Mouse (Mus musculus) ovary, adult 18-20 months (tissue): Measurements from ENCODE around the gene Rps21.

Experiments used
- DNase-seq: peaks from one replicate; pipeline ENCODE4 v3.0.0; 2022; ENCODE audit warnings: low spot score, mixed read lengths

Gene Rps21

DNA sequence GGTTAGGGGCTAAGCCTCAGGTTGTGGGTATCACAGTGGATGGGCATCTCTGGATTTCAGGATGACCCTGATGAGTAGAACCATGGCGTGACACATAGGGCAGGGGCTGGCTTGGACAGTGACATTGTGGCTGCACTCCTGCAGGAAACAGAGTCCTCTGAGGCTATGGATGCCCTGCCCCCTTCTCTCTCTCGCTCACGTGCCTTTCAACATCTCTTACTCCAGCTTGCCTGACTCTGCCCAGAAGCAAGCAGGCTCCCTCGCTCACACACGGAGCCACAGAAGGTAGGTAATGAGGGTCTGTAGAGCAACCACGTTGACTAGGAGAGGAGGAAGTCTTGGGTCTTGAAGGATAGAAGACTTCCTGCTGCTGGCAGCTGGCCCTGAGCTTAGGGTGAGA, 33.3 kb downstream of the Rps21 start:
- no peak for DNase-seq

DNA sequence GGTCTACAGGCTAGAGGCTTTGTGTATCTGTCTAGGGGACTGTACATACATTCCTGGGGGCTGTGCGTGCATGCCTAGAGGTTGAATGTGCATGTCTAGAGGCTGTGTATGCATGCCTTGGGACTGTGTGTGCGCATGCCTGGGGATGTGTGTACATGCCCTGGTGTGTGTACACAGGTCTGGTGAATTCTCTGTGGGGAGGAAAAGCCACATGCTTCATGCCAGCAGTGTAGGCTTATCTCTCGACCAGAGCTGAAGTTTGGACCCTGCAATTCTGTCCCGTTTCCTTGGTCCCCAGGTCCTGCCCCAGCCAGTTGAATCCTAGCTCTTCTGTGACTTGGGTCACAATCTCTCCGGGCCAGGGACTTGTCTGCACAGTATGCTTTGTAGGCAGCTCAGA, 34.4 kb downstream of the Rps21 start:
- DNase-seq: no peak

DNA sequence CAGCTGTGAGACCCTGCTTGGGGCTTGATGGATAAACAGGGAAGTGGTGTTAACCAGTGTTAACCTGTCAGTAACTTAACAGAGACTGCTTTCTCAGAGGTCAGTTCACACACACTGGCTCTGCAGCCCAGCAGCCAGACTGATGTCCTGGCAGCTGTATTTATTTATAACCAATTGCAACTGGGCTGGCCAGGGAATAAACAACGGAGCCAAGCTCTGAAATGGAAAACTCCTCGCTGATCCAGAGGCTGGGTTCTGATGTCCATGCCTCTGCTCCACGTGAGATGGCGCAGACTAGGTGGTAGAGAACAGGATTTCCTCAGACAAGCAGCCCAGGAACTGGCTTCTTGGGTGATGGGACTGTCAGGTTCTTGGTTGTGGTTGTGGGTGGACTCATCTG, 34.8 kb downstream of the Rps21 start:
- DNase-seq: no peak

DNA sequence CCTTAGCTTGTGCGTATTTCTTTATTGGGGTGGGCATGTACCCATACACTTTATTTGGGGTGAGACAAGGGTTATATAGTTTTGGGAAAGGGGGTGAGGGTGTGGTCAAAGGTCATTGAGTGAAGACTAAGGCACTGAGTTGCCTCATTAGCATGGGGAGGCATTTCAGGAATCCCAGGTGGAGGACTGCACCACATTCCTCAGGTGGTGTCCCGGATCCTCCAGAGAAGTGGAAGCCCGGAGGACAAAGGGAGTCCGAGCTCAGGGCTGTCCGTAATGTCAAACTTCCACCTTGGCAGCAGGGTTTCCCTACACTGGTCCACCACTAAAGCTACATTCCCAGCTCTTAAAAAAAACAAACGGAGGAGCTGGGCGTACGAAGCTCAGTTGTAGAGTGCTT, 35.7 kb downstream of the Rps21 start:
- no peak for DNase-seq

DNA sequence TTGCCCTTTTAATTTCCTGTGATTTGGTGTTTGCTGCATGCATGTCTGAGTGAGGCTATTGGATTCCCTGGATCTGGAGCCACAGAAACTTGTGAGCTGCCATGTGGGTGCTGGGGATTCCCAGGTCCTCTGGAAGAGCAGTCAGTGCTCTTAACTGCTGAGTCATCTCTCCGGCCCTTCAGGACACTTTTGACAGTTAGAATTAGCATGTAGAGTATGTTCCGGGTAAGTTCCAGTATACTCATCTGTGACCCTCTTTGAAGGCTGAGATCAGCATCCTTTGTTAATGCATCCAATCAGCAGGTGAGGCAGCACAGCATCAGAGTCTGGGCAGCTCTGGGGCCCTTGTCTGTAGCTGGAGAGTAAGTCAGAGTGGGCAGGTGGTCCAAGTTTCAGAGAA, 43.1 kb downstream of the Rps21 start:
- DNase-seq: no peak

DNA sequence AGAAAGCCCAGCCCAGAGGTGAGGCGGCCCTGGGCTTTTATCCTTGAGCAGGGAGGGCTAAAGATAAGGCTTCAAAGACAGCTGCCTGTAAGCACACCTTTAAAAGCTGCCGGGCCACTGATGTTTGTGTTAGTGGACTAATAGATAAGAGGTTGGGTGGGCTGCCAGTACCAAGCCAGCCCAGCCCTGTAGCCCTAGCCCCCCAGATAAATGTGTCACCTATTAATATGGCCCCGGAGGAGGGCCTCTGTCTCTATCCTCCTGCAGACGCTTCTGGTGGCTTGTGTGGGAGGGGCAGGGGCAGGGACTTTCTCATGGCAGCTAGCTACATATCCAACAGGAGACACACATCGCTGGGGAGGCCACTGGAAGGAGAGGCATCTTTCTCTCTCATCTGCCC, 43.6 kb downstream of the Rps21 start:
- no peak for DNase-seq

DNA sequence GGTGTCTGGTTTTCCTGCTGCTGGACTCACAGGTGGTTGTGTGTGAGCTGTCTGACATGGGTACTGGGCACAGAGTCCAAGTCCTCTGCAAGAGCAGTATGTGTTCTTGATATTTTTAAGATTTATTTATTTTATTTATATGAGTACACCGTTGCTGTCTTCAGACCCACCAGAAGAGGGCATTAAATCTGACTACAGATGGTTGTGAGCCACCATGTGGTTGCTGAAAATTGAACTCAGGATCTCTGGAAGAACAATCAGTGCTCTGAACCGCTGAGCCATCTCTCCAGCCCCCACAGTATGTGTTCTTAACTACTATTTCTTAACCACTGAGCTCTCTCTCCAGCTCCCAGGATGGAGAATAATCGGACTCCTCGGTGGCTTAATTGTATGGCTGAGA, 45.0 kb downstream of the Rps21 start:
- no peak for DNase-seq

DNA sequence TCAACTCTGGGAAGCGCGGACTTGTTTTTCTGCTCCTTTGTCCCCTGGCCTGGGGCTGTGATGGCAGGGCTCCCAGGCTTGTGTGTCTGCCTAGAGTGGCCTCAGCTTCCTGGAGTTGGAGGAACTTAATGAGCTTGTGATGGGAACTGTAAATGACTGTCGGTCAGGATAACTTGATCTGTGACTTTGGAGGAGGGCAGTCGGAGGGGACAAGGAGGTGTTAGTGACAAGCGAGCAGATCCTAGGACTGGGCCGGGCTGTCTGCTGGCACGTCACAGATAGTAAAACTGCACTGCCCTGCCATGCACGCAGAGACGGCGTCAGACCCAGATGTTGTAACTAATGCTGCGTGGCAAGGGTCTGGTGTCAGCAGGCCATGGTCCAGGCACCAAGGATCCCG, 46.3 kb downstream of the Rps21 start:
- no peak for DNase-seq

DNA sequence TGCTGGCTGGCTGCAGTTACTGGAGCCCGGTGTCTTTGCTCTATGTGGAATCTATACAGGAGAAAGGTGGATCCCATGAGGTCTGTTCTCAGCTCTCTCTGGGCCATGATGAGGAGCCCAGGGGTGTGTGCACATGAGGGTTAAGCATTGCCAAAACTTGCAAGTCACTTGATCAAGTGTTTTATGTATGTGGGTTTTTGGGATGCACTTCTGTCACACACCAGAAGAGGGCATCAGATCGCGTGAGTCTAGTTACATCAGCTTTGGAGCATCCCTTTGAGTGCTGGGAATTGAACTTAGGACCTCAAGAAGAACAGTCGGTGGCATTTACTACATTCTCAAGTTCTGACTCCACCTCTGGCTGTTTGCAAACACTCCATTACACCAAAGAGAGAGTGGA, 47.4 kb downstream of the Rps21 start:
- no peak for DNase-seq

DNA sequence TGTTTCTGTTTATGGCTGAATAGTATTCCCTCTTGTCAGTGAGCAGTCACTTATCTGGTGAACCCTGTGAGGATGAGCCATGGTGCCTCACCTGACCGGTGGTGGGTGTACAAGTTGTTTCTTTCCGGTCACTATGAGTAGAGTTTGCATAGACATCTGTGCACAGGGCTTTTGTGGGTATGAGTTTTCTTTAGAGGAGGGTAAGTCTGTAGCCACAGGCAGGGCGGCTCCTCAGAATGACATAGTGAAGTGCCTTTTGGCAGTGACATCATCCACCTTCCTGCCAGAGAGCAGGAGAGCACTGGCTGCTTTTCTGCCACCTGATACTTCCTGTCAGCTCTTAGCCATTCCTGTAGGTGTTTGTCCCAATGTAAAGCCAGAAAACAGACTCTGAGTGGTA, 48.3 kb downstream of the Rps21 start:
- no peak for DNase-seq

DNA sequence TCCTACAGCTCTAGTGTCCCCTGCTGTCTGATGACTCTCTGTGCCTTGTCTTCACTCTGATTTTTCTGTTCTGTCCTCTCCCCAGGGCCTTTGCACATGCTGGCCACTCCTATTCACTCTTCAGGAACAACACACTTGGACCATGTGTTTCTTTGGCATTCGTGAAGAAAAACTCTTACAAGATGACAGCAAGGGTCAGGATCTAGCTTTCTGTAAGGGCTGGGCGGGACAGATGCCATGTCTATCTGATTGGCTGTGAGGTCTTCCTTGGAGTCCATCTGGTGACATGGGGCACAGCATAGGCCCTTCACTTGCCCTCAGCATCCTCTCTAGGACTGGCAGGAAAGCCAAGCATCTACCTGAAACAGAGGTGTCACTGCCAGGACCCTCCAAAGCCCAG, 48.8 kb downstream of the Rps21 start:
- DNase-seq: no peak

DNA sequence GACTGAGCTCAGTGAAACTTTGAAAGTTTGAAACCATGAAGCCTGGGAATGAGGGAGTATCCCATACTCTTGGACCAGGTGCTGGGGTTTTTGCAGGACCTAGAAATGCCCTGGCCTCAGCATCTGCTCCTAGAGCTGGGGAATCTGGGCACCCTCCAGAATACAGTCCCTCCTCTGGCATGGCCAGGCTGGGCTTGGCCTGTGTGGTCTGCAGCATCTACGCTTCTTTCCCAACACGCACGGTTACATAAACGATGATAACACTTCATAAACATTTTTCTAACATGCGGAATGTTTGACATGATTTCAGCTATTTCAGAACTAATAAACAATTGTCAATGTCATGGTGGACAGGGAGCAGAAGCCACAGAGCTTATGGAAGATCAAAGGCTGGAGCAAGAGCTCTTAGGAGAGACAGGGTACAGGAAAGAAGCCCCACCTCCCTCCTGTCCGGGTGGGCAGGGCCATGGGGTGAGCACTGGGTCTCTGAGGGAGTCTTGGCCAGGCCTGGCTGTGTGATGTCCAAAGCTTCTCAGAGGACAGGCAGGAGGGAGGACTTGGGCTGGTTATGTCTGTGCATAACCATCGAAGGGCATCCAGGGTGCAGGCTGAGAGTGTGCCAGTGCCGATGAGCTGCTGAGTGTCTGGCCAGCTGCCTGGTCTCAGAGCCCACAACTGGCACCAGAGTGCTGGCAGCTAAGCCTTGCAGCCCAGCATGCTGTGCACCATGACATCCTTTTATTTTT, 49.4 kb downstream of the Rps21 start:
- no peak for DNase-seq

DNA sequence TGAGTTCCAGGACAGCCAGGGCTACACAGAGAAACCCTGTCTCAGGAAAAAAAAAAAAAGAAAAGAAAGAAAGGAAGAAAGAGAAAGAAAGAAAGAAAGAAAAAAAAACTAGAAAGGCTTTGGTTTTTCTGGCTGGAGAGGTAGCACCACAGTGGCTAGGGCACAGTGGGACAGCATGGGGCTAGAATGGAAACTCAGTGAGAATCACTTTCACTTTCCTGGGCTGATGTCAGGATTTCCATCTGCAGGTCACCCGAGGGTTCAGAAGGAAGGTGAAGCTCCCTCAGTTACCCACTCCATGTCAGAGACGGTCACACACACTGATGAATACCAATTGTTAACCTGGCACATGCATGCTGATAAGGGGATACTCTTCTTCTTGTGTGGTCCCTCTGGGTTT, 50.5 kb downstream of the Rps21 start:
- no peak for DNase-seq
